Mouse (Mus musculus): Measurements from ENCODE around the gene D17Wsu92e. TPM values are rescaled to one million over a fixed set of nuclear protein-coding genes. Genes with fewer than 3 reads are reported as not detected.
A peak's percentile ranks its signal among the peaks of the same experiment; 100 is the strongest.
"Not testable (repeated sequence)": the region's sequence is repeated elsewhere in the genome, so short reads cannot be mapped to it uniquely, and the experiment has no call there.

Gene D17Wsu92e
- polyA plus RNA-seq, 1 experiment from 2014 or later = 10.0 TPM

- WGBS = 94% methylated on average over 1 of the region's 1 CpGs
- Histone ChIP-seq H3K36me3 (ENCODE audit: control insufficient read depth, insufficient read depth, low read length) (peaks cover 62% of the 10 kb centered on the region), H3K4me3 (ENCODE audit: low read depth, low read length) (no peak overlapping the region), H3K4me2 (ENCODE audit: low read depth, low read length) (no peak overlapping the region), H3K9me3 (ENCODE audit: control insufficient read depth, low read length) (no peaks in the 10 kb centered on the region), H3K9ac (replicated peaks; ENCODE audit: low read depth, low read length) (no peak overlapping the region), H3K27ac (ENCODE audit: low read depth, low read length) (no peak overlapping the region), H3K4me1 (ENCODE audit: control insufficient read depth, insufficient read depth, low read length) (no peaks in the 10 kb centered on the region), H3K27me3 (ENCODE audit: control insufficient read depth, insufficient read depth, low read length) (no peaks in the 10 kb centered on the region)
- no peak for ATAC-seq (ENCODE audit: low read depth)
Measured at GRCm38 (mm10) chr17:27848351-27848750, 27.9 kb upstream of the D17Wsu92e start.

- no peaks in the 10 kb centered on the region for H3K9me3 ChIP-seq (ENCODE audit: control insufficient read depth, low read length)
- peak overlapping the region; percentile 79 for H3K9ac ChIP-seq (replicated peaks; ENCODE audit: low read depth, low read length)
- 0 out of 2 replicates have a peak, but pooled peaks cover 3% of the 10 kb centered on the region for H3K27me3 ChIP-seq (ENCODE audit: control insufficient read depth, insufficient read depth, low read length)
- peaks cover 17% of the 10 kb centered on the region for H3K36me3 ChIP-seq (ENCODE audit: control insufficient read depth, insufficient read depth, low read length)
- peaks cover 10% of the 10 kb centered on the region for H3K4me1 ChIP-seq (ENCODE audit: control insufficient read depth, insufficient read depth, low read length)
- H3K4me3 ChIP-seq (ENCODE audit: low read depth, low read length) = peak overlapping the region; percentile 83
- peak overlapping the region; percentile 67 for H3K27ac ChIP-seq (ENCODE audit: low read depth, low read length)
- WGBS = 3% methylated on average over 35 of the region's 35 CpGs
- H3K4me2 ChIP-seq (ENCODE audit: low read depth, low read length) = peak overlapping the region; percentile 85
- ATAC-seq (ENCODE audit: low read depth) = peak; percentile 97
Measured at GRCm38 (mm10) chr17:27839469-27840252, 19.2 kb upstream of the D17Wsu92e start.

- not testable (repeated sequence) for H3K9ac ChIP-seq (replicated peaks; ENCODE audit: low read depth, low read length); H3K4me3 ChIP-seq (ENCODE audit: low read depth, low read length); H3K27me3 ChIP-seq (ENCODE audit: control insufficient read depth, insufficient read depth, low read length); H3K9me3 ChIP-seq (ENCODE audit: control insufficient read depth, low read length); ATAC-seq (ENCODE audit: low read depth); H3K4me2 ChIP-seq (ENCODE audit: low read depth, low read length); H3K27ac ChIP-seq (ENCODE audit: low read depth, low read length); H3K36me3 ChIP-seq (ENCODE audit: control insufficient read depth, insufficient read depth, low read length)
- H3K4me1 ChIP-seq (ENCODE audit: control insufficient read depth, insufficient read depth, low read length) = peaks cover 10% of the 10 kb centered on the region
- 93% methylated on average over 2 of the region's 4 CpGs for WGBS
Measured at GRCm38 (mm10) chr17:27837850-27838249, 17.4 kb upstream of the D17Wsu92e start, which contains the start of gene Snrpc. Gene Snrpc, plus strand, starts transcription at chr17:27838150.

- no peak for ATAC-seq (ENCODE audit: low read depth)
- Histone ChIP-seq H3K27ac (ENCODE audit: low read depth, low read length) (no peak overlapping the region), H3K9ac (replicated peaks; ENCODE audit: low read depth, low read length) (no peak overlapping the region), H3K27me3 (ENCODE audit: control insufficient read depth, insufficient read depth, low read length) (no peaks in the 10 kb centered on the region), H3K36me3 (ENCODE audit: control insufficient read depth, insufficient read depth, low read length) (no peaks in the 10 kb centered on the region), H3K4me3 (ENCODE audit: low read depth, low read length) (no peak overlapping the region), H3K4me1 (ENCODE audit: control insufficient read depth, insufficient read depth, low read length) (0 out of 2 replicates have a peak, but pooled peaks cover 8% of the 10 kb centered on the region), H3K9me3 (ENCODE audit: control insufficient read depth, low read length) (no peaks in the 10 kb centered on the region), H3K4me2 (ENCODE audit: low read depth, low read length) (no peak overlapping the region)
- WGBS = 53% methylated on average over 7 of the region's 7 CpGs
Measured at GRCm38 (mm10) chr17:27830411-27830810, 10.0 kb upstream of the D17Wsu92e start.

- Histone ChIP-seq H3K27me3 (ENCODE audit: control insufficient read depth, insufficient read depth, low read length) (no peaks in the 10 kb centered on the region), H3K4me2 (ENCODE audit: low read depth, low read length) (no peak overlapping the region), H3K9me3 (ENCODE audit: control insufficient read depth, low read length) (no peaks in the 10 kb centered on the region), H3K27ac (ENCODE audit: low read depth, low read length) (no peak overlapping the region), H3K9ac (replicated peaks; ENCODE audit: low read depth, low read length) (no peak overlapping the region), H3K4me3 (ENCODE audit: low read depth, low read length) (no peak overlapping the region), H3K36me3 (ENCODE audit: control insufficient read depth, insufficient read depth, low read length) (no peaks in the 10 kb centered on the region), H3K4me1 (ENCODE audit: control insufficient read depth, insufficient read depth, low read length) (0 out of 2 replicates have a peak, but pooled peaks cover 8% of the 10 kb centered on the region)
- WGBS = 10% methylated on average over 6 of the region's 6 CpGs
- ATAC-seq (ENCODE audit: low read depth) = no peak
Measured at GRCm38 (mm10) chr17:27827511-27827910, 7.1 kb upstream of the D17Wsu92e start.

GRCm38 (mm10) chr17:27826908-27827383 lies 6.5 kb upstream of the D17Wsu92e start:
- H3K27ac ChIP-seq (ENCODE audit: low read depth, low read length) = no peak overlapping the region
- no peak for ATAC-seq (ENCODE audit: low read depth)
- peak overlapping the region; percentile 28; the same call in 1 of the 2 replicates for H3K9ac ChIP-seq (replicated peaks; ENCODE audit: low read depth, low read length)
- no peak overlapping the region for H3K4me3 ChIP-seq (ENCODE audit: low read depth, low read length)
- no peaks in the 10 kb centered on the region for H3K9me3 ChIP-seq (ENCODE audit: control insufficient read depth, low read length)
- WGBS = under 1% methylated on average over 8 of the region's 9 CpGs
- peak overlapping the region; percentile 44 for H3K4me2 ChIP-seq (ENCODE audit: low read depth, low read length)
- H3K4me1 ChIP-seq (ENCODE audit: control insufficient read depth, insufficient read depth, low read length) = 0 out of 2 replicates have a peak, but pooled peaks cover 8% of the 10 kb centered on the region
- H3K27me3 ChIP-seq (ENCODE audit: control insufficient read depth, insufficient read depth, low read length) = no peaks in the 10 kb centered on the region
- H3K36me3 ChIP-seq (ENCODE audit: control insufficient read depth, insufficient read depth, low read length) = no peaks in the 10 kb centered on the region

- Histone ChIP-seq H3K4me2 (ENCODE audit: low read depth, low read length) (peak overlapping the region; percentile 44), H3K9ac (replicated peaks; ENCODE audit: low read depth, low read length) (peak overlapping the region; percentile 28; the same call in 1 of the 2 replicates), H3K9me3 (ENCODE audit: control insufficient read depth, low read length) (no peaks in the 10 kb centered on the region), H3K4me1 (ENCODE audit: control insufficient read depth, insufficient read depth, low read length) (0 out of 2 replicates have a peak, but pooled peaks cover 8% of the 10 kb centered on the region), H3K36me3 (ENCODE audit: control insufficient read depth, insufficient read depth, low read length) (no peaks in the 10 kb centered on the region), H3K27me3 (ENCODE audit: control insufficient read depth, insufficient read depth, low read length) (no peaks in the 10 kb centered on the region), H3K4me3 (ENCODE audit: low read depth, low read length) (no peak overlapping the region), H3K27ac (ENCODE audit: low read depth, low read length) (peak overlapping the region; percentile 12)
- WGBS = 2% methylated on average over 22 of the region's 22 CpGs
- 0 out of 2 replicates have a peak, but pooled peaks have one; percentile 34 for ATAC-seq (ENCODE audit: low read depth)
Measured at GRCm38 (mm10) chr17:27825984-27826905, 5.8 kb upstream of the D17Wsu92e start.

GRCm38 (mm10) chr17:27825539-27825938 lies 5.1 kb upstream of the D17Wsu92e start:
- Histone ChIP-seq H3K4me1 (ENCODE audit: control insufficient read depth, insufficient read depth, low read length) (0 out of 2 replicates have a peak, but pooled peaks cover 8% of the 10 kb centered on the region), H3K27ac (ENCODE audit: low read depth, low read length) (no peak overlapping the region), H3K9ac (replicated peaks; ENCODE audit: low read depth, low read length) (no peak overlapping the region), H3K4me2 (ENCODE audit: low read depth, low read length) (no peak overlapping the region), H3K36me3 (ENCODE audit: control insufficient read depth, insufficient read depth, low read length) (no peaks in the 10 kb centered on the region), H3K4me3 (ENCODE audit: low read depth, low read length) (no peak overlapping the region), H3K9me3 (ENCODE audit: control insufficient read depth, low read length) (no peaks in the 10 kb centered on the region), H3K27me3 (ENCODE audit: control insufficient read depth, insufficient read depth, low read length) (no peaks in the 10 kb centered on the region)
- 50% methylated on average over 3 of the region's 3 CpGs for WGBS
- ATAC-seq (ENCODE audit: low read depth) = no peak

Data from neural tube, embryonic 14.5 days (tissue).